Mouse (Mus musculus) CH12F3 (cell line): ENCODE data around the gene Rab30.

ENCODE experiments used
- in situ Hi-C: fragments of 300-500 bp; cut with MboI; formaldehyde crosslinking; loops from 2 replicates; pipeline ENCODE4 v1.14.3; 2020; ENCODE audit warnings: low sequenced_read_pairs

The Rab30 gene

GRCm38 (mm10) chr7:92795749-92796148 is 54.3 kb downstream of the Rab30 start:
- in situ Hi-C loops, result no loop called here

GRCm38 (mm10) chr7:92796813-92797212 is 55.4 kb downstream of the Rab30 start:
- in situ Hi-C loops, result no loop called here

GRCm38 (mm10) chr7:92799665-92800595 is 58.5 kb downstream of the Rab30 start:
- in situ Hi-C loops, result no loop called here

- in situ Hi-C loops, result no loop called here
Measured at GRCm38 (mm10) chr7:92802158-92802557, 60.8 kb downstream of the Rab30 start.

- in situ Hi-C loops, result no loop called here
Measured at GRCm38 (mm10) chr7:92803191-92803590, 61.8 kb downstream of the Rab30 start.

- in situ Hi-C loops, result no loop called here
Measured at GRCm38 (mm10) chr7:92804919-92805668, 63.7 kb downstream of the Rab30 start.

- in situ Hi-C loops, result no loop called here
Measured at GRCm38 (mm10) chr7:92806512-92807188, 65.2 kb downstream of the Rab30 start.

- in situ Hi-C loops, result no loop called here
Measured at GRCm38 (mm10) chr7:92807482-92807881, 66.1 kb downstream of the Rab30 start.

GRCm38 (mm10) chr7:92811667-92812279 is 70.4 kb downstream of the Rab30 start:
- in situ Hi-C loops, result no loop called here

- in situ Hi-C loops, result no loop called here
Measured at GRCm38 (mm10) chr7:92817242-92817641, 75.8 kb downstream of the Rab30 start.

GRCm38 (mm10) chr7:92817886-92818285 is 76.5 kb downstream of the Rab30 start:
- in situ Hi-C loops, result no loop called here

GRCm38 (mm10) chr7:92819656-92820055 is 78.3 kb downstream of the Rab30 start:
- in situ Hi-C loops, result no loop called here

- in situ Hi-C loops, result no loop called here
Measured at GRCm38 (mm10) chr7:92820410-92820809, 79.0 kb downstream of the Rab30 start.

GRCm38 (mm10) chr7:92820941-92821465 is 79.6 kb downstream of the Rab30 start:
- in situ Hi-C loops, result no loop called here

- in situ Hi-C loops, result no loop called here
Measured at GRCm38 (mm10) chr7:92821871-92822270, 80.5 kb downstream of the Rab30 start.

- in situ Hi-C loops, result no loop called here
Measured at GRCm38 (mm10) chr7:92822409-92823101, 81.2 kb downstream of the Rab30 start.

- in situ Hi-C loops, result no loop called here
Measured at GRCm38 (mm10) chr7:92826248-92826647, 84.8 kb downstream of the Rab30 start.

- in situ Hi-C loops, result no loop called here
Measured at GRCm38 (mm10) chr7:92827981-92828380, 86.6 kb downstream of the Rab30 start.

GRCm38 (mm10) chr7:92832395-92832794 is 91.0 kb downstream of the Rab30 start:
- in situ Hi-C loops, result loop anchor here (10.0 kb wide), 1 partner anchor 178 kb away; no protein-coding TSS in a partner anchor

GRCm38 (mm10) chr7:92834391-92834790 is 93.0 kb downstream of the Rab30 start:
- in situ Hi-C loops, result loop anchor here (10.0 kb wide), 1 partner anchor 180 kb away; no protein-coding TSS in a partner anchor
